Mouse (Mus musculus): ENCODE results near the gene Tent4b. TPM values are rescaled to one million over a fixed set of nuclear protein-coding genes. Genes with fewer than 3 reads are reported as not detected.

Tent4b gene
- total RNA-seq, 2 experiments from 2014 or later = 34.3 to 37.0 TPM

DNA sequence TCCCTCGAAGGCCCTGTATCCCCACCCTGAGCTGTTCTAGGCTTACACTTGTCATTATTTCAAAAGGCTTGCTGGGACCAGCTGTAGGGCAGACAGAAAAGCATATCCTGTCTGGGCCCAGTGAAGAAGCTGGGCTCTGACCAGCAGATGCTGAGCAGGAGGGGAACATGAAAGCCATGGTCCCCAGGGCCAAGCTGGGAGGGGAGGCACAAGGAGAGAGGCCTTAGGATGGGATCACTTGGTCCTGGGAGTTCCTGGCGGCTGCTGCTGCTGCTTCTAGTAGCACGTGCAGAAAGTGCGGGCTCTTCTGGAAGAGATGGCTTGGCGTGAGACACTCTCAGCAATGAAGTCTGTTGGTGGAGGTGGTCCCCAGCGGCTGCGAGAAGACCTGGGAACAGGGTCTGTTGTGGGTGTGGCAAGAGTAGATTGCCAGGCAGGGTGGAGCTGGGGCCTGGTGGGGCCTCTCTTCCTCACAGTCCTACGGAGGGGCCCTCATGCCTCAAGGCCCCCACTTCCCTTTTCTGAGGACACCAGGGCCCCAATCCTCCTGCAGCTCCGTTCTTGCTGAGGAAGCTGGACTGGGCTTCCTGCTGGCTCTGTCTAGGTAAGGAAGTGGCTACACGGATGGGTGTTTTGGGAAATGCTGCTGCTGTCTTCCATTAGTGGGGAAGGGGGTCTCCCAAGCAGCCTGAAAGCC lies 101.0 kb downstream of the Tent4b start:
- DNase-seq (ENCODE audit: low spot score in 2 of 2) = no peak

DNA sequence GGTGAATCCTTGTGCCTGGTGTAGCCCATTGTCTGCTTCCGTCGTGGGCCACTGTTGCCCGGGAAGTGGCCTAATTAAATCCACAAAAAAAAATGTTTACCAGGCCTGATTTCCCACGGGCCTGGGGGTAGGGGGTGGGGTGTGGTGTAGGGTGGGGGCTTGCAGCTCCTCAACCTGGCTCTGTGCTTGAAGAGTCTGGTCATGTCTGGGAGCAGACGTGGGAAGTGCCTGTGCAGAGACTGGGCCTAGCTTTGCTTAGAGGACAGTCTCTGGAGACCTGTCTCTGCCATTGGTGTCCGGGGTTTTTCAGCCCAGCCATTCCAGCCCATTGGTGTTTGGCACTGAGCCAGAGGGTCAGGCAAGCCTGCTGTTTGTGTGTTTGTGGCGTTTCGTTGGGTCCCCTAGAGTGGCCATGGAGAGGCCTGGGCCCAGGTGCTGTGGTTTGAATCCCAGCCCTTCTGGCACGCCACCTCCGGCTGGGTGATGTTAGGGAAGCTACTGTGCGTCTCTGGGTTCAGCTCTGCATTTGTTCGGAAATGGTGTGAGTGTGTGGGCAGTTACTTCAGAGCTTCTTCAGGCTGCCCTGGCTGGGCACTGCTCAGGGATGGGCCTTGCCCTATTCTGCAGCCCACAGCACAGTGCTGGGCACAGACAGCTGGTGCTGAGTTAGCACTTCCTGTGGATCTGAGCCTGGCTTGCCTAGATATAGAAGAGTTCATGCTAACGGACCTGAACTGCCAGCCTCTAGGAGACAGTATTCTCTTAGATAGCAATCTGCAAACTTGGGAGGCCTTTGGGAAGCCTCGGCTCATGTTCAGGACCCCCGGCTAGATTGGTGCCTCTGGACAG lies 102.8 kb downstream of the Tent4b start:
- DNase-seq (ENCODE audit: low spot score in 2 of 2) = no peak

DNA sequence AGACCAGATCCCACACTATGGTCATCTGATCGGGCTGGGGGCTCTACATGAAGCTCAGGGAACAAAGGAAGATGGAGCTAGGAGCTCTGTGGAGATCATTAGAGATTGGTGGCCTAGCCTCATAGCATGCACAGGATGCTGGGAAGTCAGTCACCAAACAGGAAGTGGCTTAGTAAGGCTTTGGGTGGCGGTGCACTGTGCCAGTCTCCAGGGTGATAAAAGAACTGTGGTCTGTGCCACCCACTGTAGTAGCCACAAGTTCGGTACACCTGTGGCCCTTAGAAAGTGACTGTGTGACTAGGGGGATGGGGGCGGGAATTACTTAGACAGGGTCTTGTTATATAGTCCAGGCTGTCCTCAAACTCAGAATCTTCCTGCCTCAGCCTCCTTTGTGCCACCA lies 106.8 kb downstream of the Tent4b start:
- DNase-seq (ENCODE audit: low spot score in 2 of 2) = no peak

DNA sequence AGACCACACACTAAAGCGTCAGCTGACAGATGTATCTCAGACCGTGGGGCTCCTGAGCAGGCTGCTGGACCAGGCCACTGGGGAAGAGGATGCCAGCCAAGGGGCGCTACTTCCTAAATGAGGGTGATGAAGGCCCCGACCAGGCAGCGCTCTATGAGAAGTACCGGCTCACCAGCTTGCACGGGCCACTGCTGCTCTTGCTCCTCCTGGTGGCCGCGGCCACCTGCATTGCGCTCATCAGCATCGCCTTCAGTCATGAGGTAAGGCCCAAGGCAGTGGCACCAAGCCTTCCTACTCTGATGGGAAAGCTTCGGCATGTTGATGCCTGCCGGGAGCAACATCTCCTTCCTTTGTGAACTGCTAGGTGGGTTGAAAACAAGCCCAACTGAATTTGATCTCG lies 107.5 kb downstream of the Tent4b start:
- DNase-seq (ENCODE audit: low spot score in 2 of 2) = no peak

DNA sequence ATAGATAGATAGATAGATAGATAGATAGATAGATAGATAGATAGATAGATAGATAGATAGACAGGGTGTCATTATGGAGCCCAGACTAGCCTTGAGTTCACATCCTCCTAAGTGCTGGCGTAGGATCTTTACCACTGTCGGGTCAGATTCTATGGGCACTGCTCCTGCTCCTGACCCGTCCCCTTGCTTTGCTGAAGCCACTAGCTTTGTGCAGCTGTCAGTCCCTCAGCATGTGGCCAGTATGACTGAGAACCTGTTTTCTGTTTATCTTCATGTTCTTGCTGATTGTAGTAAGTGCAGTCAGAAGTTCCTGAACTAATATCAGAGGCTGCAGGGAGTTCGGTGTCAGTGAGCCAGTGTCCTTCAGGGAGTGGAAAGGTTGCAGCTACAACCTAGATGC lies 108.7 kb downstream of the Tent4b start:
- DNase-seq (ENCODE audit: low spot score in 2 of 2) = no peak

Other genes starting within 250 kb of the Tent4b start
- 10 to 100 TPM; 20.9 to 27.1 TPM for gene Zfp423, start 239.6 kb upstream of the Tent4b start, total RNA-seq (2021)
- 10 to 100 TPM; 32.3 to 34.7 TPM for gene Cnep1r1, start 80.4 kb upstream of the Tent4b start, total RNA-seq (2021)
- gene Heatr3, start 61.4 kb upstream of the Tent4b start, total RNA-seq (2021) = 10 to 100 TPM; 31.2 to 34.7 TPM
- gene Adcy7, start 73.2 kb downstream of the Tent4b start, total RNA-seq (2021) = 1 to 10 TPM; 5.0 to 6.1 TPM
- 10 to 100 TPM; 63.4 to 68.8 TPM for gene Brd7, start 163.0 kb downstream of the Tent4b start, total RNA-seq (2021)

Data from layer of hippocampus, postnatal 10 days (tissue).